Mouse (Mus musculus): ENCODE results near the gene Acaca. TPM values are rescaled to one million over a fixed set of nuclear protein-coding genes. Genes with fewer than 3 reads are reported as not detected.
"Not testable (repeated sequence)": the region's sequence is repeated elsewhere in the genome, so short reads cannot be mapped to it uniquely, and the experiment has no call there.

Gene Acaca
- polyA plus RNA-seq, 1 experiment: 7.9 TPM

GRCm38 (mm10) chr11:84368902-84369301 lies 239.4 kb downstream of the Acaca start:
- Histone ChIP-seq H3K9me3 (no peaks in the 10 kb centered on the region), H3K4me1 (no peaks in the 10 kb centered on the region), H3K36me3 (replicated peaks; ENCODE audit: low read length) (peaks cover 85% of the 10 kb centered on the region), H3K27me3 (replicated peaks) (no peaks in the 10 kb centered on the region), H3K4me3 (replicated peaks) (no peak overlapping the region)
- TF ChIP-seq FLI1 (IDR thresholded peaks at IDR 0.05; ENCODE audit: low read length) (no peak), GATA1 (IDR thresholded peaks at IDR 0.05; ENCODE audit: borderline replicate concordance, low read length) (no peak)

GRCm38 (mm10) chr11:84373122-84373521 lies 243.7 kb downstream of the Acaca start:
- TF ChIP-seq GATA1 (IDR thresholded peaks at IDR 0.05; ENCODE audit: borderline replicate concordance, low read length) (no peak), FLI1 (IDR thresholded peaks at IDR 0.05; ENCODE audit: low read length) (no peak)
- peaks cover 80% of the 10 kb centered on the region for H3K36me3 ChIP-seq (replicated peaks; ENCODE audit: low read length)
- no peaks in the 10 kb centered on the region for H3K4me1 ChIP-seq
- H3K4me3 ChIP-seq (replicated peaks): no peak overlapping the region
- no peaks in the 10 kb centered on the region for H3K27me3 ChIP-seq (replicated peaks)
- no peaks in the 10 kb centered on the region for H3K9me3 ChIP-seq

- Histone ChIP-seq H3K4me1 (no peaks in the 10 kb centered on the region), H3K9me3 (no peaks in the 10 kb centered on the region), H3K36me3 (replicated peaks; ENCODE audit: low read length) (peaks cover 73% of the 10 kb centered on the region), H3K4me3 (replicated peaks) (no peak overlapping the region), H3K27me3 (replicated peaks) (no peaks in the 10 kb centered on the region)
- TF ChIP-seq GATA1 (IDR thresholded peaks at IDR 0.05; ENCODE audit: borderline replicate concordance, low read length): no peak
- TF ChIP-seq FLI1 (IDR thresholded peaks at IDR 0.05; ENCODE audit: low read length): no peak
Observed at GRCm38 (mm10) chr11:84375951-84376496, 246.6 kb downstream of the Acaca start.

GRCm38 (mm10) chr11:84376510-84377365 lies 247.3 kb downstream of the Acaca start:
- no peaks in the 10 kb centered on the region for H3K9me3 ChIP-seq
- no peak overlapping the region for H3K4me3 ChIP-seq (replicated peaks)
- no peaks in the 10 kb centered on the region for H3K27me3 ChIP-seq (replicated peaks)
- peaks cover 74% of the 10 kb centered on the region for H3K36me3 ChIP-seq (replicated peaks; ENCODE audit: low read length)
- H3K4me1 ChIP-seq: no peaks in the 10 kb centered on the region
- TF ChIP-seq GATA1 (IDR thresholded peaks at IDR 0.05; ENCODE audit: borderline replicate concordance, low read length) (no peak), FLI1 (IDR thresholded peaks at IDR 0.05; ENCODE audit: low read length) (no peak)

- Histone ChIP-seq H3K9me3 (no peaks in the 10 kb centered on the region), H3K4me1 (no peaks in the 10 kb centered on the region), H3K4me3 (replicated peaks) (no peak overlapping the region), H3K27me3 (replicated peaks) (no peaks in the 10 kb centered on the region), H3K36me3 (replicated peaks; ENCODE audit: low read length) (peaks cover 79% of the 10 kb centered on the region)
- TF ChIP-seq GATA1 (IDR thresholded peaks at IDR 0.05; ENCODE audit: borderline replicate concordance, low read length) (no peak), FLI1 (IDR thresholded peaks at IDR 0.05; ENCODE audit: low read length) (no peak)
Observed at GRCm38 (mm10) chr11:84382450-84382849, 253.0 kb downstream of the Acaca start.

- Histone ChIP-seq H3K4me1 (no peaks in the 10 kb centered on the region), H3K4me3 (replicated peaks) (no peak overlapping the region), H3K27me3 (replicated peaks) (no peaks in the 10 kb centered on the region), H3K9me3 (no peaks in the 10 kb centered on the region), H3K36me3 (replicated peaks; ENCODE audit: low read length) (peaks cover 83% of the 10 kb centered on the region)
- TF ChIP-seq GATA1 (IDR thresholded peaks at IDR 0.05; ENCODE audit: borderline replicate concordance, low read length) (no peak), FLI1 (IDR thresholded peaks at IDR 0.05; ENCODE audit: low read length) (no peak)
Observed at GRCm38 (mm10) chr11:84383891-84384290, 254.4 kb downstream of the Acaca start.

- Histone ChIP-seq H3K4me3 (replicated peaks) (no peak overlapping the region), H3K4me1 (no peaks in the 10 kb centered on the region), H3K27me3 (replicated peaks) (no peaks in the 10 kb centered on the region), H3K9me3 (no peaks in the 10 kb centered on the region), H3K36me3 (replicated peaks; ENCODE audit: low read length) (peaks cover 87% of the 10 kb centered on the region)
- TF ChIP-seq GATA1 (IDR thresholded peaks at IDR 0.05; ENCODE audit: borderline replicate concordance, low read length): no peak
- no peak for TF ChIP-seq FLI1 (IDR thresholded peaks at IDR 0.05; ENCODE audit: low read length)
Observed at GRCm38 (mm10) chr11:84389332-84389731, 259.9 kb downstream of the Acaca start.

GRCm38 (mm10) chr11:84391126-84391525 lies 261.7 kb downstream of the Acaca start:
- Histone ChIP-seq H3K4me1 (no peaks in the 10 kb centered on the region), H3K9me3 (no peaks in the 10 kb centered on the region), H3K36me3 (replicated peaks; ENCODE audit: low read length) (peaks cover 87% of the 10 kb centered on the region), H3K27me3 (replicated peaks) (no peaks in the 10 kb centered on the region), H3K4me3 (replicated peaks) (no peak overlapping the region)
- TF ChIP-seq GATA1 (IDR thresholded peaks at IDR 0.05; ENCODE audit: borderline replicate concordance, low read length) (no peak), FLI1 (IDR thresholded peaks at IDR 0.05; ENCODE audit: low read length) (no peak)

- not testable (repeated sequence) for H3K4me3 ChIP-seq (replicated peaks)
- H3K36me3 ChIP-seq (replicated peaks; ENCODE audit: low read length): peaks cover 91% of the 10 kb centered on the region
Observed at GRCm38 (mm10) chr11:84392066-84392465, 262.6 kb downstream of the Acaca start.

GRCm38 (mm10) chr11:84393571-84393970 lies 264.1 kb downstream of the Acaca start:
- no peaks in the 10 kb centered on the region for H3K9me3 ChIP-seq
- TF ChIP-seq GATA1 (IDR thresholded peaks at IDR 0.05; ENCODE audit: borderline replicate concordance, low read length) (no peak), FLI1 (IDR thresholded peaks at IDR 0.05; ENCODE audit: low read length) (no peak)
- 0 out of 2 replicates have a peak, but pooled peaks cover 4% of the 10 kb centered on the region for H3K4me1 ChIP-seq
- no peak overlapping the region for H3K4me3 ChIP-seq (replicated peaks)
- peaks cover 99% of the 10 kb centered on the region for H3K36me3 ChIP-seq (replicated peaks; ENCODE audit: low read length)
- H3K27me3 ChIP-seq (replicated peaks): no peaks in the 10 kb centered on the region

More at GRCm38 (mm10) chr11:84392066-84392465, 262.6 kb downstream of the Acaca start:
- H3K9me3 ChIP-seq; H3K4me1 ChIP-seq; H3K27me3 ChIP-seq (replicated peaks): not testable (repeated sequence)
